Mouse (Mus musculus): ENCODE data around the gene Il18rap.

Il18rap gene

GRCm38 (mm10) chr1:40514851-40515585, at the start of gene Il18rap:
Gene Il18rap, plus strand, starts transcription at chr1:40515362.
- peak; percentile 1 for DNase-seq (ENCODE audit: low read depth, low spot score)

- DNase-seq (ENCODE audit: low read depth, low spot score), result no peak
These were observed 49.4 kb upstream of the Il18rap start, which contains the start of gene Il18r1 for GRCm38 (mm10) chr1:40465477-40466430. Gene Il18r1, plus strand, starts transcription at chr1:40465552.

GRCm38 (mm10) chr1:40467306-40467705, 47.9 kb upstream of the Il18rap start:
- no peak for DNase-seq (ENCODE audit: low read depth, low spot score)

GRCm38 (mm10) chr1:40468805-40469204, 46.4 kb upstream of the Il18rap start:
- DNase-seq (ENCODE audit: low read depth, low spot score), result no peak

- DNase-seq (ENCODE audit: low read depth, low spot score), result no peak
These were observed 45.3 kb upstream of the Il18rap start for GRCm38 (mm10) chr1:40469900-40470299.

- no peak for DNase-seq (ENCODE audit: low read depth, low spot score)
These were observed 42.8 kb upstream of the Il18rap start for GRCm38 (mm10) chr1:40472401-40472800.

GRCm38 (mm10) chr1:40473640-40474039, 41.5 kb upstream of the Il18rap start:
- no peak for DNase-seq (ENCODE audit: low read depth, low spot score)

- no peak for DNase-seq (ENCODE audit: low read depth, low spot score)
These were observed 40.8 kb upstream of the Il18rap start for GRCm38 (mm10) chr1:40474336-40474735.

- DNase-seq (ENCODE audit: low read depth, low spot score), result no peak
These were observed 39.5 kb upstream of the Il18rap start for GRCm38 (mm10) chr1:40475697-40476096.

- no peak for DNase-seq (ENCODE audit: low read depth, low spot score)
These were observed 38.4 kb upstream of the Il18rap start for GRCm38 (mm10) chr1:40476756-40477155.

- DNase-seq (ENCODE audit: low read depth, low spot score), result no peak
These were observed 35.6 kb upstream of the Il18rap start for GRCm38 (mm10) chr1:40479505-40479923.

GRCm38 (mm10) chr1:40494594-40494993, 20.6 kb upstream of the Il18rap start:
- no peak for DNase-seq (ENCODE audit: low read depth, low spot score)

- DNase-seq (ENCODE audit: low read depth, low spot score), result no peak
These were observed 15.5 kb upstream of the Il18rap start for GRCm38 (mm10) chr1:40499708-40500107.

GRCm38 (mm10) chr1:40501126-40501525, 14.0 kb upstream of the Il18rap start:
- DNase-seq (ENCODE audit: low read depth, low spot score), result no peak

- DNase-seq (ENCODE audit: low read depth, low spot score), result no peak
These were observed 13.4 kb upstream of the Il18rap start for GRCm38 (mm10) chr1:40501546-40502398.

GRCm38 (mm10) chr1:40504548-40504947, 10.6 kb upstream of the Il18rap start:
- no peak for DNase-seq (ENCODE audit: low read depth, low spot score)

- DNase-seq (ENCODE audit: low read depth, low spot score), result no peak
These were observed 1.2 kb downstream of the Il18rap start for GRCm38 (mm10) chr1:40516364-40516763.

GRCm38 (mm10) chr1:40522918-40523317, 7.8 kb downstream of the Il18rap start:
- no peak for DNase-seq (ENCODE audit: low read depth, low spot score)

- no peak for DNase-seq (ENCODE audit: low read depth, low spot score)
These were observed 9.0 kb downstream of the Il18rap start for GRCm38 (mm10) chr1:40523971-40524722.

GRCm38 (mm10) chr1:40529287-40529686, 14.1 kb downstream of the Il18rap start:
- no peak for DNase-seq (ENCODE audit: low read depth, low spot score)

GRCm38 (mm10) chr1:40537577-40537976, 22.4 kb downstream of the Il18rap start:
- DNase-seq (ENCODE audit: low read depth, low spot score), result no peak

All from forelimb bud, embryonic 11.5 days (tissue).